Mouse (Mus musculus) layer of hippocampus, postnatal 36 days (tissue): ENCODE data around the gene Etv6. TPM values are rescaled to one million over a fixed set of nuclear protein-coding genes. Genes with fewer than 3 reads are reported as not detected.

Experiments used
- DNase-seq, 2 experiments: peaks; one replicate each; pipeline ENCODE4 v3.0.0; 2022
- total RNA-seq, 2 experiments: library from RNA; stranded (reverse); gene quantifications; 2 replicates each; pipeline ENCODE4 v1.2.3; 2021

The Etv6 gene
- total RNA-seq, 2 experiments from 2014 or later, result 9.9 to 11.2 TPM

DNA sequence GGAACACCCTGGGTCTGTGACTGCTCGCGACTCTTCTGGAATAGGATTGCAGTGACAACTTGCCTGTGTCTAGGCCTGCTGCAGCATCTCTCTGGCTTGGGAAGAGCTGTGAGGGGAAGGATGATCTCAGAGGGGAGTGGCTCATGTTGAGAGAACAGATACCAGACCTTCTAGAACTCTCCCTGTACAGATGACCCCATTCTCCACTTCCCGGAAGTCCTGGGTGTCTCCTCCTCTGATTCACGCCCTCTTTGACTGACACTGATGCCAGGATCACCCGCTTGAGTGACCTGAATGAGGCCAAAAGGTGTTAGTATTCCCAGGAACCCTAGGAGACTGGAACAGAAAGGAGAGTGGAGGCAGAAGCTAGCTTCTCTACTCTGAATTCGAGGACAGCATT, 137.9 kb downstream of the Etv6 start:
- no peak for DNase-seq

DNA sequence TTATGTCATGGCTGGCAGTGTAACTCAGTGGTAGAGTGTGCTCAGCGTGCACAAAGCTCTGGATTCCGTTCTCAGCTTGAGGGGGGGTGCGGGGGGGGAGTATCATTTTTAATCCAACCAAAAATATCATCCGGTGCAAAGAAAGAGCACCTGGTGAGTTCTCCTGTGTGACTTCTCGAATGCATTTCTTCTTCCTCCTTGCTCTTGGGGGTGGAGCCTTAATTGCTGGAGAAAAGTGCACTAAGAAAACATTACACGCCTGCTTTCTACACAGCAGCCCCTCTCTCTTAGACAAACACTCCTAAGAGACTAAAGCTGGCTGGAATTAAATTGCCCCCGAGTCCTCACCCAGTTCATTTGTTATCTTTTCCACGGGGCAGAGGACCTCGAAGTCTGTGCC, 139.6 kb downstream of the Etv6 start:
- no peak for DNase-seq

DNA sequence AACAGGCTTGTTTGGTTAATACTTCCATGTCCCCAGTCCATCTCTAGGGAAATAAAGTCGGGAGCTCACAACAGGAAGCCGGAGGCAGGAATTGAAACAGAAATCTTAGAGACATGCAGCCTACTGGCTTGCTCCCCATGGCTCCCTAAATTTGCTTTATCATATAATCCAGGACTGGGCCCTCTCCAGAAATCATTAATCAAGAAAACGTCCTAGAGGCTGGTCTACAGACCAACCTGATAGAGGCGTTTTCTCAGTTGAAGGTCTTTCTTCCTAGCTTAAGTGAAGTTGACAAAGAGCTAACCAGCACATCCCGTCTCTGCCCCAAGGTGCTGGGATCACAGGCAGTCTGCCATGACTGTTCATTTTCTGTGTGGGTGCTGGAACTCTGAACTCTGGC, 141.7 kb downstream of the Etv6 start:
- no peak for DNase-seq

DNA sequence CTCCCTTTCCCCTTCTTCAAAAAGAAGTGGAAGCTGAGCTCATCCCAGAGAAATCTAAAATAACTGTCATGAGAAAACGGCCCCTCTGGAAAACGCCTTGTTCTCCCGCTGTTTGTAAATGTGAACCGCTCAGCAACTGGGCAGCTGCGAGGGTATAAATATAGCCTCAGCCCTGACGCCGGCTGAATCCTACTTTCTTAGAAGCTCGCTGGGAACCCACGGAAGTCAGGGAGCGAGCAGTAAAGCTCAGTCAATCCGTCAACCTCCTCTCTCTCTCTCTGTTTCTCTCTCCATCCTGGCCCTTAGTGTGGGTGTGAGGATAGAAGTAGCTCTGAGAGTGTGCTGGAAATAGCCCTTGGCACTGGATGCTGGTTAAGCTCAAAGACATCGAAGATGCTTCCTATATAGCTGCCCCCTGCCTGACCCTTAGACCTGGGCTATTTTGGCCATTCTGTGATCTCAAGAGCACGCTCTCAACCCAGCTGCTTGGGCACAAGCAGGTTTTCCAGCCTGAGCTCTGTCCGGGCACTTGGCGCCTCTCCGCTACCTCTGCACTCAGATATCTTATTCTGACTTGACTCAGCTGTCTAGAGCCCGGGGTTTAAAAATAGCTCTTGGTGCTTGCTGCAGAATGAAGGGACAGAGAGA, 146.9 kb downstream of the Etv6 start:
- no peak for DNase-seq

DNA sequence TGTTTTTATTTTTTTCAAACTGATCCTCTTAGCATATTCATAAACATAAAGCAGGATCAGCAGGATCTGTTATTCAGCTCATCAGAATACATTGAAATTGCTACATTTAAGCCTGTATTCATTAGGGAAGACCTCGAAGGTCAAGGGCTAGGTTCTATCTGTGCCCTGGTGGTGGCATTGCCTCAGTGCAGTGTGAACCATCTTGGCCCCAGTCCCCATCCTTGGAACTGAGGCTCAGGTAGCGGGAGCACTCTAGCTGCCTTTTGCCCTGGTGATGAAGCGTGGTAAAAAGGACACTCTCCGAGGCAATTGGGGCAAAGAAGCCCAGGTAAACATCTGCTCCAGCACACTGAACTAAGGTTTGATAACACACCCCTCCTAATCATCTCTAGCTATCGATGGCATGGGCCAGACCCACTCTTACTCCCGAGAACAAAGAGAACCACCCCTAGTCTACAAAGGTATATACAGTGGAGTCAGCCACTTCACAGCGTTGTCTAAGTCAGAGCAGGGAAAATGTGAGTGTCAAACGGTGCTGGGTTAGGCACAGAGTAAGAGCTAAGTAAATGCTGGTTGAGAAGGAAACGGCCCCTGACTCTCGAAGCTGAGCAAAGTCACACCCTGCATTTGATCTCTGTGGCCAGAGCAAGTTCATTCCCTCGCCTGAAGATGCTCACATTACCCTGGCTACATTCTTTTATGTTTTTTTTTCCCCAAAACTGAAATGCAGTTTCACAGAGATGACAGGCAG, 148.3 kb downstream of the Etv6 start:
- no peak for DNase-seq

DNA sequence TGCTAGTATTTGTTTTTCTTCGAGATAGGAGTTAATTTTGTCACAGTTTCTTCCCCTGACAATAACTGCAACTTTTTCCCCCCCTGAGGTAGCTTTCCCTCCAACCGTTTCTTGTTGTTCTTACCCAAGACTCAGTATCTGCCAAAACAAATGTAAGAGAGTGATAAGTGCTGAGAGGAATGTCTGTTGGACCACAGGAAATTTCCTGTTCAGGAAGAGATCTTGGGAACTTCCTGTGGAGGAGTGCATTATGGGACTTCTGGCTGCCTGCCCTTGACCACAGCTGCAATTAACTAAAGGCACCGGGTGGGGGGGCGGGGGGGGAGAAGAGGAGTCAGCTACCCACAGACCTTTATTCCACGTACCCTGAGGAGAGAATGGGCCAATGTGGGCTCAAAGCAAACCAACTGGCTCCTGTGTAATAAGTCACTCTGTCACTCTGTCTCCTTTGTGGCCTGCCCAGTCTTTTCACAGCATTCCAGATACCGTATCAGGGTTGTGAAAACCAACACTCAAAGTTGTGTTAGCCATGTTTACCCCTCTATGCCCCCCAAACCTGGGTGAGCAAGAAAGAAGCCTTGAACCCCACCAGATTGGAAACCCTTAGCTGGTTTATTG, 150.9 kb downstream of the Etv6 start:
- no peak for DNase-seq

DNA sequence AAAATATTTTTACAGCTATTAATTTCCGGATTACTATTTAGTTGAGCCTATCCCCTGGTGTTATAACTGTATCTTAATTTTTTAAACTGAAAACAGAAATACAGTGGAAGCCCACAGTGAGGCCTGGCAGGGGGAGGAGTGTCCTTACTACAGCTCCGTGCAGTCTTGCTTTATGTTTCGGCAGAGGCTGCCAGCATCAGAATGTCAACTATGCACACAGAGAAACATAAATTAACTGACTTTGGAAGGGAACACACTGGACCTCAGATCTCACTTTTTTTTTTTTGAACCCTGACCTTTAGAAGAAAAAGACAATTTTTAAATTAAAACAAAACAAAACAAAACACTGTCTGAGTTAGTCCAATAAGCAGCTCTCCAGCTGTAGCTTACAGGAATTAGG, 153.2 kb downstream of the Etv6 start:
- DNase-seq, result no peak

DNA sequence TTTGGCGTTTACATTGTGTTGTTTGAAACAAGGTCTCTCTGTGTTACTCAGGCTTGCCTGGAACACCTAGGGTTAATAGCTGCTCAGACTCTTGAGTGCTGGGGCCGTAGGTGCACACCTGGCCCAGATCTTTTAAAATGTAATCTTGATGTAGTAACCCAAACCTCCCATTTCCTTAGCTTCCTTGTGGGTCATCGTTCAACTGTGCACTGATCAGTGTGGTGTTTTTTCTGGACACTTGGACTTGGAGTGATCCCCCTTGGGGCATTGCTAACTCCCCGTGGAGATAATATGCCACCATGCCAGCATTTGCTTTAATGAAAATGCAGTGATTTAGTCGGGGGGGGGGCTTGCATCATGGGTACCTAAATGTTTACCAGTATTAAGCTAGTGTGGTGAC, 153.7 kb downstream of the Etv6 start:
- no peak for DNase-seq

DNA sequence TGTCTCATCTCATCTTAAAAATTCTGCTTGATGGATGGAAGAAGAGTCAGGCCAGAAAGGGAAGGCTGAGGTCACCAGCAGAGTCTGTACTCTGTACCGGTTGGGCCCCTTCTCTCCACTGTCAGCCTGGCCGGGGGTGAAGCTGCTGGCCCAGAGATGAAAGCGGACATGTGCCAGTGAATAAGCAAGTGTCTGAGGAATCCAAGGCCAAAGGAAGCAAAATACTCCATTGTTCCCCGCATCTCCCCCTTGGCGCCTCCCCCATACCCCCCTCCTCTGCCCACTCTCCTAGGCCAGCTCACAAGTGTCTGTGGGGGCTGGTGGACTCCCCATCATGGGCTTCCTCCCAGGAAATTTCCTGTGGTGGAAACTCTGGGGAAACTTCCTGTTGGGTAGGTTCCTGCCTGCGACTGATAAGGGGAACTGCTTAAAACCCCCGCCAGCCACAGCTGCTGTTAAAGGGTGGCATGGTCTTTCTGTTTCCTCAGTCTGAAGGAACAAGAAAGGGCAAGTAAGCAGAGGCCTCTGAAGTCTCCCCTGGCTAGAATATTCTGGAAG, 154.2 kb downstream of the Etv6 start:
- no peak for DNase-seq

DNA sequence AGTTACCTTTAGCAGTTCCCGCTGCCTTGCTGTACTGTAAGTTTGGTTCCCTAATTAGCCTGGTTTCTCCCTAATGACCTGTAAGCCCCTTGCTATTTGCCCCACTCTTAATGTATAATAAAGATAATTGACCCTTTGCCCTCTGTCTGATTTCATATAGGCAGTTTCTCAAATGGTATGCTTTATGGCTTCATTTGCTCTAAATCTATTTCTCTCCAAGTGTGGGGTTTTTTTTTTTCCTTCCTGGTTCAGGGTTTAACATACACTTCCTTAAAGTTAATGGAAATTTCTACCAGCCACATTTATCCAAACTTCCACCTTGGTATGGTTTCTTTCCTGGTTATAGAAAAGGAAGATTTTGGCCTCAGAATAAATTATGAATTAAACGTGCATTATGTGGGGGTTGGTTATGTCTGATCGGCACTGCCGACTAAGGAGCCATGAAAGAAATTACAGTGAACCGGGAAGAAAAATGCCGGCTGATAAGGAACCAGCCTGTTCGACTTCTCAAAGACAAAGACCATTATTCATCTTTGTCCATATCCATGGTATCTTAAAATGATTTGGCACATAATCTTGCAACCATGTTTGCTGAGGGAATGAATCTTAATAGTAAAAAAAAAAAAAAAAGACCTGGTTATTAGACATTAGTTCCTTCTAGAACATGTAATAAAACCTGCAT, 155.2 kb downstream of the Etv6 start:
- no peak for DNase-seq

DNA sequence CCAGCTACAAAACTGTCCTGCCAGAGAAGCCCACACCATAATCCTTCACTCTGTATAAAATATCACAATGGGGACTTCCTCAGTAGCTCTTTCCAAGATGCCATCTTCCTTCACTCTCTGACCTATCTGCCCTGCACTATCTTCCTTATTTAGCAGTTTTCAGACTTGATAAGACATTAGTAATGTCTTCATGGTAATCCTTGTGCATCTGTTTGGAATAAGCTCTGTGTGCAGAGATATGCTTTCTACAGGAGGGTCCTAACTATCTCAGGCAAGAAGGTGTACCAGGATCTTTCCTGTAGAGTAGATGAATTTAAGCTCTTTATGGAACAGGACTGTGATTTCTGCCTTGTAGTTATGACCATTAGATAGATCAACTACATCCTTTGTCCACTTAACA, 157.2 kb downstream of the Etv6 start:
- no peak for DNase-seq

DNA sequence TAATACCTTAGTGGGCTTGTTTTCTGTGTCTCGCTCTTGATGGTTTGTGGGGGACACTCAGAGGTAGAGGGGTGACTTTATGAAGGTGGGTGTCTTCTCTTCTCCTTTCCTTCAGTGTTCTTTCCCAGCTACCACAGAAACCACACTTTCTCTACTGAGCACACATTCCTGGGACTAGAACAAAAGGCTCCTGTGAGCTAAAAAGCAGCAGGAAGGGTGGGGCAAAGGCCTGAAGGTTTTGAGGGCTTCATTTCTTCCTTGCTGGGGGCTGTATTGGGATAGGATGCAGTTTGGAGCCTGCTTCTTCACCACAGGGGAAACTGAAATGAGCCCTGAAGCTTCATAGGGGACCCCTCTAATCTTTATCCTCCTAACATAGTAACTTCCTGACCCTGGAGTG, 164.4 kb downstream of the Etv6 start:
- DNase-seq, result no peak

DNA sequence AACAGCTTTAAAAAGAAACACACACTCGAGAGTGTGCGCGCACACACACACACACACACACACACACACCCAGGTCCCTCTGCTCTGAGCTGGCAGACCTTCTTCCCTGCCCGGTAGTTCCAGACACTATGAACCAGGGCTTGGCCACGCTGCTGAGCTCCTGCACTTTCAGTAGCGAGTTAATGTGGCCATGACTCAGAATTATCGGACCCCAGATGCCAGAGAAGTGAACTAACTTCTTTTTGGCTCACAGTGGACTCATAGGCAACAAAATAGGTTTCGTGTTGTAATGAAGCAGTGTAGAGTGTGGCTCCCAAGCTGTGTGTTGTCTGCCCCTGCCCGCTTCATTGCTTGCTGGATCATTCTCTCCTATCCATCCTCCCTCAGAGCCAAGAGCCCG, 165.1 kb downstream of the Etv6 start:
- no peak for DNase-seq

DNA sequence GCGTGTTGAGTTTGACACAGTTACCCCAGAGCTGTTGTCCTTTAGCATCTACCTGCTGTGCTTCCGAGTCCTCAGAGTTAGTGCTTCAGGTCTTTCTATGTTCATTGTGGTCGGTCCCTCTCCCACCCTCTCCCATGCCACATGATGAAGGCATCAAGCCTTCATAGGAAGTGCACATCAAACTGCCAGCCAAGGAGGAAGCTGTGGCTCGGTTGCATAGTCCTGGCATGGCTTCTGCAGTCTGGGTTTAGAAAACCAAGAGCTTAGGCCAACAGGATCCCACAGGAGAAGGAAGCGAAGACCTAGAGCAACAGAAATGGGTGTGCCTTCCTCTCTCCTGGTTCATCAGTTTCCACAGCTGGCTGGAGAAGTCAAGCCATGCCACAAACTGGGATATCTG, 166.7 kb downstream of the Etv6 start:
- no peak for DNase-seq

DNA sequence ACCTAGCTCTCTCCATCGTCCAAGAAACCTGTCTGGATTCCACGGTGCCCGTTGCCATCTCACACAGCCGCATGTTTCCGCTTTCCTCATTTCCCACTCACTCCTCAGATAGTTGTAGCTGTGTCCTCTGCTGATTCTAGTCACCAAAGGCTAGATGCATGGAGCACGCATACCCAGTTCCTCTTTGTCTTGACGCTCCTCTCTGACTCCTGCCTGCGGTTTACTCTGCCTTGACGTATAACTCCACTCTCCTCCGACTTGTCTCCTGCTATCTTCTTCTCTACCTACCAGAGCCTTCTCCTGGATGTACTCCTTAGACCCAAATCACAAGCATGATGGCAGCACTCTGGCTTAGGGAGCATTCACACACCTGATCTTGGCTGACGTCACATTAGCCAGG, 169.7 kb downstream of the Etv6 start:
- DNase-seq, result no peak

DNA sequence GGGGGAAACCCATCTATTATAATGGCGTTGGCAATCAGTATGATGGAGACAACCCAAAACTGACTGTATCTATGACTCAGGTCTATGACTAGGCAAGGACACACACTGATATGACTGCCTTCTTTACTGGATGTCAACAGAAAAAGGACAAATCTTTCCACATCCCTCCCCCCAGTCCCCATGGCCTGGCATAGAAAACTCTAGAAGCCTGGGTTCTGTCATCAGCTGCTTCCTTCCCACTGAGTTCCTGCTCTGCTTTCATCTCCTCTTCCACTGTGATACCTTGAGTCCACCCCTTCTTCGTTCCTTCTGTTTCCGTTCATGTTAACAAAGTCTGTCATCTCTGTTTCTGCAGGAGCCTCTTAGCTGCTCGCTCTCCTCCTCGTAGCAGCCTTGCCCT, 170.2 kb downstream of the Etv6 start:
- no peak for DNase-seq

DNA sequence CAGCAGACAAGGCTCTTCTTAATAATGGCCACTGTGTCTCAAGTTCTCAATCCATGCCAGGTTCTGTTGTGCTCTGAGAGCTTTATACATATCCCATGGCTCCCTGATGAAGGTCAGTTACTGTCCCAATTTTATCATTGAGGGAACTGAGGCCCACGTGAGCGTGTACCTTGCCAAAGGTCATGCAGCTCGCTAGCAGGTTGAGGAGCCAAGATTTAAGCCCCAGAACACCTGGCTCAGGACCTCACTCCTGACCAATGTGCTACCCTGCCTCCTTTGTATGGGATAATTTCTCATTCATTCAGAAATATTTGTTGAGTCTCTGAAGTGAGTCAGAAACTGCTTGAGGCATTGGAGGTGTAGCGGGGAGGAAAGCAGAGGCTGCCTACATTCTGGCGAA, 170.8 kb downstream of the Etv6 start:
- no peak for DNase-seq

DNA sequence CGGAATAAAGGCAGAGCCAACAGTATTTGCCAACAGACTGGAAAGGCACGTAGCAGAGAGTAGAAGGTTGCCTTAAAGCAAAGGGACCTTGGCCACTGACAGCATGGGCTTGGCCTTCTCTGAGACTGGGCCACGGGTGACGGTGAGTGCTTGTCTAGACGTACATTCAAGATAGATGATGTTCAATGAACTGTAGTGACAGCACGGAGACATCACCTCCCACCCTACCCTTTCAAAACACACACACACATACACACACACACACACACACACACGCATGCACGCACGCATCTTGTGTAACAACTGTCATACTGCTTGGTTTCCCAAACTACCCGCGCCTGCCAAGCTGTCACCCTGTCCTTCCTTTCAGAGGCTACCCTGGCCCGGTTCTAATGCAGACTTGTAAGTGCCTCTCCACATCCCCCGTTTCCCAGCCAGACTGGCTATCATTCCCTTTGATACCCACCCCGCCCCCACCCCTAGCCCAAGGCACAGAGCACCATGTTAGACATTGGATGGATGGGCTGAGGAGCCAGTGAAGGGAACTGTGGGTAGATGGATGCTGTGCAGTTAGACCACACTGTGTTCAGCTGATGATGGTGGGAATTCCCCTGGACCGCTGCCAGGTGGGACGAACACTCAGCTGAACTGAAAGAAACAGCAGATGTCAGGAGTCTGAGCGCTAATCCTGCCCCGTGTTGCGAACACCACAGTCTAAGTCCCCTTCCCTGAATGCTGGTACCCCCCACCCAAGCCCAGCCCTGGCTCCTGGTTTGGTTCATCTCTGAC, 172.1 kb downstream of the Etv6 start:
- peak; percentile 49 to 52 for DNase-seq

DNA sequence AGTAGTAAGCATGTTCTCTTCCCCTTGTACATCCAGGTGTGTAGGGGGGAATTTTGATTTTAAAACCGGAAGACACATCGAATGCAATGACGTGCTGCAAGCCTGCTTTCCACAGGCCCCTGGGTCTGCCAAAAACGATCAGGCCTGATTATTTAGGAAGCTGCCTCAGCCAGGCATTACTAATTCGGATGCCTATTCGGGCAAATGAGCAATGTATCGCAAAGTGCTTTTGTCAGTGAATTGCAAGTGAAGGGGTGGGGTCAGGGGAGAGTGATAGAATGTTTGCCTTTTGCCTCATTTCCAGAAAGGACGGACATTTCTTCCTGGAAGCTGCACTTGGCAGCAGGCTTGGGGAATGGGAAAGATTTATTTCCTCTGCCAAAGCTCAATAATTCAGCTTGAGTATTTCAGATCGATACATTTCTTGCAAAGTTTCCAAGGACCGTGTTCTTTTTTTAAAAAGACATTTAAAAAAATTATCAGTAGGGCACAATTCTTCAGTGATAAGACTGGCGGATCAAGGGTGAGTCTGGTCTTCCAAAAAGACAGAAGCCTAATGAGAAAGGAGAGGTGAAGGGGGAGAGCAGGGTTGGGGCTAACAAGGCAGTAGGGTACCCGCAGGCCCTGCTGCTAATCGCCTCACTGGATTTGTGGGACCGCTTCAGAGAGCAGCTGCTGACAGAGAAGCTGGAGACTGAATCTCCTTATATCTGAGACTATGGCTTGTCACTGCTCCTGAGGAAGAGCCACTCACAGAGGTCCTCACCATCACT, 172.9 kb downstream of the Etv6 start:
- DNase-seq, result no peak

DNA sequence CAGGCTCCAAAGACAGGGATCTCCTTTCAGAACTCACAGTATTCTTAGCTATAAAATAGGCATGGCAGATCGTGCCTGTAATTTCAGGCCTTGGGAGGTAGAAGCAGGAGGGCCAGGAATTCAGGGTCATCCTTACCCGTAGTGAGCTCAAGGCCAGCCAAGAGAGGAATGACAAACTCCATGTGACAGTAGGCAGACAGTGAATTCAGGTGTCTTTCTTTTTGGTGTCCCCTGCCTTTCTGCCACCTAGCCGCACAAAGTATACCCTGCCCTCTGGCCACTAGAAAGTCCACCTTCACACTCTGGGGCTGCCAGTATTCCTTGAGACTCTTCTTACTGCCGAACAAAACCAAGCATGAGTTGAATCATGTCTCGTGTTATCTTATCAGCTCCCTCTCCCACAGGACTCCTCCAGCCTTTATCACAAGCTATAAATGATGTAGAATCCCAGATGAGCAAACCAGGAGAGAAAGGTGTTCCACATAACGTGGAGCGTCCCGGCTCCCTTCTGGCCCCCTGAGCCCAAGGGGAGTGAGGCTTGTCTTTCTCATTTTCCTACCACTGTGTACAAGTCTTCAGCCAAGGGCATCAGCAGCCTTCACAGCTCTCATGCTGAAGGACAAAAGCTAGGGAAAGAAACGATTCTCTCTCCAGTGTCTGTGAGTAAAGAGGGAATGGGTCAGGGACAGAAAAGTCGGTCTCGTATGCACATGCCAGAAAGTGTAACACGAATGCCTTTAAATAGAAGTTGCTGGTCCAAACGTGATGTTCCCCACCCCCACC, 175.4 kb downstream of the Etv6 start:
- no peak for DNase-seq

DNA sequence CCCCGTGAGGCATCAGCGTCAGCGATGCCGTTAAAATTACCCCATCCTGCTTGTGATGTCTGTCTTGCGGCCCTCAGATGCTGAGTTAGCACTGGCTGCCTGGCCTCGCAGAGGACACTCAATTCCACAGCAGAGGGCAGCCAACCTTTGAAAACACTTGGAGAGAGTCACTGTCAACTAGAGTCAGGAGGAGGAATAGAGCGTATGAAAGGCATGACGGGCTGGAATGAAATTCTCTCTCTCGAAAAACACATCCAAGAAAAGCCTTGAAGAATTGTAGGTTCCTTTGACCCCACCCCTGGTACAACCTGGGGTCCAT, 175.9 kb downstream of the Etv6 start:
- no peak for DNase-seq
